Mouse (Mus musculus) liver, embryonic 12.5 days (tissue): Measurements from ENCODE around the gene H2afb2. TPM values are rescaled to one million over a fixed set of nuclear protein-coding genes. Genes with fewer than 3 reads are reported as not detected.

Experiments
- ATAC-seq: fragments of 200-750 bp; cut with Nextera tagmentation; 2 replicates; pipeline ENCODE4 v1.8.0; 2017; ENCODE audit warnings: moderate number of reproducible peaks, mild to moderate bottlenecking, moderate library complexity
- H3K27ac ChIP-seq: fragments of 300-500 bp; sonication (generic); 2 replicates; pipeline ENCODE4 v1.5.1; 2016; ENCODE audit warnings: mild to moderate bottlenecking
- H3K27me3 ChIP-seq: fragments of 300-500 bp; sonication (generic); replicated peaks from 2 replicates; pipeline ENCODE4 v1.6.1; 2016; ENCODE audit warnings: mild to moderate bottlenecking, moderate library complexity
- H3K36me3 ChIP-seq: fragments of 300-500 bp; sonication (generic); 2 replicates; pipeline ENCODE4 v1.6.1; 2016; ENCODE audit warnings: mild to moderate bottlenecking, moderate library complexity
- H3K4me1 ChIP-seq: fragments of 300-500 bp; sonication (generic); 2 replicates; pipeline ENCODE4 v1.6.1; 2016
- H3K4me2 ChIP-seq: fragments of 300-500 bp; sonication (generic); 2 replicates; pipeline ENCODE4 v1.6.1; 2016; ENCODE audit warnings: mild to moderate bottlenecking, moderate library complexity
- H3K4me3 ChIP-seq: fragments of 300-500 bp; sonication (generic); 2 replicates; pipeline ENCODE4 v1.5.1; 2016; ENCODE audit warnings: mild to moderate bottlenecking, moderate library complexity
- H3K9ac ChIP-seq: fragments of 300-500 bp; sonication (generic); 2 replicates; pipeline ENCODE4 v1.6.1; 2016; ENCODE audit warnings: mild to moderate bottlenecking, moderate library complexity
- H3K9me3 ChIP-seq: fragments of 300-500 bp; sonication (generic); replicated peaks from 2 replicates; pipeline ENCODE4 v1.6.1; 2016; ENCODE audit warnings: mild to moderate bottlenecking, moderate library complexity
- WGBS: fragments of 180-500 bp; shearing (Covaris S2); methylation state at CpG from one replicate; pipeline ENCODE4 v1.1.7; 2016; ENCODE audit not compliant: insufficient replicate concordance; 5-methylcytosine and 5-hydroxymethylcytosine counted together
- polyA plus RNA-seq: library from polyadenylated mRNA; unstranded; fragments of >200 nt; fragmentation: Nextera tagmentation; extraction: Ambion mirVana; gene quantifications from 2 replicates; pipeline ENCODE4 v1.2.1, GENCODE M21; 2016

Gene H2afb2
- polyA plus RNA-seq, result not detected in 2 replicates

DNA sequence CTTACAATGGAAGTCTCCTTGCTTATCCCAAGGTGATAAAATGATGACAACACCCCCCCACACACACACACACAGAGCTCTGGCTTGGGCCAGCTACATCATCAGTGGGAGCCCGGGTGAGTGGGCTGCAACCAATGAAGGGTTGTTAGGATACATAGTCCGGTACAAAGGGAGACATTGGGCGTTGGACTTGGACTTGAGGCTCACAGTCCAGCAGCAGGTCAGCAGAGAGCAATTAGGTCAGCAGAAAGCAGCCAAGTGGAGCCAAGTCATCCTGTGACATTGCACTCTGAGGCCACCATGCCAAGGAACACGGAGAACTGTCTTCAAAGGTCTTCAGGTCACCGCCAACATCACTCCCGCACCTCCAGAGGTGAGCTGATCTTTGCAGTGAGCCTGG, at the start of gene H2afb2:
TSS of gene H2afb2 (plus strand) at position 301 of the 400 bp plus-strand sequence.
- Histone ChIP-seq H3K36me3 (no peaks in the 10 kb centered on the region), H3K4me2 (no peak within 1 kb of the TSS), H3K27me3 (no peaks in the 10 kb centered on the region), H3K27ac (no peak within 1 kb of the TSS), H3K4me1 (no peaks in the 10 kb centered on the region), H3K9ac (no peak within 1 kb of the TSS), H3K4me3 (no peak within 1 kb of the TSS), H3K9me3 (no peaks in the 10 kb centered on the region)
- no peak for ATAC-seq
- 58% methylated on average over 6 of the region's 6 CpGs for WGBS

Other genes with a start within 250 kb of the H2afb2 start
- not detected in 2 replicates for gene Cpxcr1, start 232.2 kb upstream of the H2afb2 start, polyA plus RNA-seq